Mouse (Mus musculus) urinary bladder, adult 2 months (tissue): ENCODE measurements at regions not wholly inside any gene's neighbourhood (a gene's known extent, or its start where the extent isn't known, plus 50 kb on each side); places are given as distances from the start of the nearest gene placed in this dataset.

ENCODE experiments used
- DNase-seq: peaks from one replicate; pipeline ENCODE4 v3.0.0; 2022; ENCODE audit warnings: low spot score

GRCm38 (mm10) chrX:11653336-11653735 lies 325.7 kb downstream of the H2al1j start:
- no peak for DNase-seq

DNA sequence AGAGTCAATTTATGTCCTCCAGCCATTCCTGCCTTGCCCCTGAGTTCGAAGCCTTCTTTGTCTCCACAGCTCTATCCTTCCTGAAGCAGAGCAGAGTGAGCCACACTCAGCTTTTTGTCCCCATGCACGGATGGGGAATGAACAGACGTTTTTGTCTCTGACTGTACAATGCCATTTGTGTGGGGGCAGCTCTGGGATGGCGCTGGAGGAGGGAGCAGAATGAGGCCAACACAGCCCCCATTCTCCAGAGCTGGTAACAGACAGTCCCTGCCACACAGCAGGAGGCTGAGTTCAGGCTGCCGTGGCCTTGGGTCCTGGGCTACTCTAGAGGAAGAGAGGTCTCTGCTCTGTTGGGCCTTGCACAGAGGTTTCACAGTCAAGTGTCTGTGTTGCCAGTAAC lies 327.4 kb downstream of the H2al1j start:
- no peak for DNase-seq

DNA sequence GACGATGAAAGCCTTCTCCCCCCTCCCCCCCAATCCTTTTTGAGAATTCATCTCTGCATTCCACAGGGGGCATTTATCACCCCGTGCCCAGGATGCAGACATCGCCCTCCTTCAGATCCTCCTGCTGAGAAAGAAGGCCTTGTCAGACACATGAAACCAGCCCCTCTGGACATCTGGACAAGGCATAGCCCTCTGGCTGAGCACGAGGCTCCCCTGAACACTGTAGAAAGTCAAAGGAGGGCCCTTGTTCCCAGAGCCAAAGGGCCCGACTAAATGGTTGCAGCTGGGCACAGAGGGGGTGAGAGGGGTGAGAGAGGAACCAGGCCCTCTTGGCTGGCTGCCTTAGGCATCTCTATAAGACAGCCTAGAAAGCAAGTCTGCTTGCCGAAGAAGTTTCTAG lies 327.8 kb downstream of the H2al1j start:
- DNase-seq, result no peak

- no peak for DNase-seq
Observed at GRCm38 (mm10) chrX:11657606-11658254, 330.1 kb downstream of the H2al1j start.

- DNase-seq, result no peak
Observed at GRCm38 (mm10) chrX:11663187-11663829, 335.7 kb downstream of the H2al1j start.

DNA sequence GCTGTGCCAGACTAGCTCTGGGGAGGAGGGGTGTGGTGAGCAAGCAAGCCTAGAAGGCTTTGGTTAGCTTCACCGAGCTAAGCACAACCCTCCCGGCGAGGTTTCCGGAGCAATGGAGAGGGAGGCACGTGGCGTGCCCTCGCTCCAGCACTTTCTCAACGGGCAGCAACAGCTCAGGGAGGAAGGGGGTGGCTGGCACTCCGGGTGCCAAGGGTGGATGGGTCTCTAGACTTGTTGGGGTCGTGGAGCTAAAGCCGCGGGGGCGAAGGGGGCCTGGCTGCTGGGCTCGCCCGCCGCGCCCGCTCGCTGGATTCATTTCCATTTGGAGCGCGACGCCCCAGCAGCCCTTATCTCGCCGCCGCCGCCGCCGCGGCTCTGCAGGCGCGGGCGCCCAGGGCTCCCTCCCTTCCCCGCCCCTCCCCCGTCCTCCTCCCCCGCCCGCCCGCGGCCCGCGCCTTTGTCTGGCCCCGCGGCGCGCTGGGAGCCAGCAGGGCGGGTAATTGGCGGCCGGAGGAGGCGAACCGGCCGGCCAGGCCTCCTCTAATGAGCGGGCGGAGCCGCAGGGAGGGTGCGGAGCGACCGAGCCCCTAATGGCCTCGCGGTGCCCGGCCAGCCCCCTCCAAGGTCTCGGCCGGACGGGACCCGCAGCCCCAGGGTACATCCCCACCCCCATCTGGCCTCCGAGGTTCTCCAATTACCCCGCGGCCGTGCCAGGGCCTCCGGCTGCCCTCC lies 336.9 kb downstream of the H2al1j start:
- peak; percentile 57 for DNase-seq

GRCm38 (mm10) chrX:11665077-11665974 lies 337.7 kb downstream of the H2al1j start:
- DNase-seq, result no peak

DNA sequence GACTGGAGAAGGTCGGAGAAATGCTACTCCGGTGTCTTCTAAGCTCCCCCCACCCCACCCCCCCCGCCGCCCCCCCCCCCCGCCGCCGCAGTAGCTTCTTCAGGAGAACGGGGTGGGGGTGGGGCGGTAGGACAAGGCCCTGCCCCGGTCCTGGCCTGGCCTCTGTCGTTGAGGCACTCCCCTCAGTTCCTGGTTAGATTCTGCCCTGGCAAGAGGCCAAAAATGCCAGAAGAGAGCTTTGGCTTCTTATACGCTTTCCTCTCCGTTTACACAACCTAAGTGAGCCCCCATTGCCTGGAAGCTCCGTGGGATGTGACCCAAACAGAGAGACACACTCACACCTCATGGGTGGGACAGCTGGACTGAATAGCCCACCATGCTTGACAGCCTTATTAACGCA lies 338.9 kb downstream of the H2al1j start:
- no peak for DNase-seq

- DNase-seq, result no peak
Observed at GRCm38 (mm10) chrX:11671805-11672204, 344.2 kb downstream of the H2al1j start.

- DNase-seq, result no peak
Observed at GRCm38 (mm10) chrX:11678086-11678485, 350.5 kb downstream of the H2al1j start.

DNA sequence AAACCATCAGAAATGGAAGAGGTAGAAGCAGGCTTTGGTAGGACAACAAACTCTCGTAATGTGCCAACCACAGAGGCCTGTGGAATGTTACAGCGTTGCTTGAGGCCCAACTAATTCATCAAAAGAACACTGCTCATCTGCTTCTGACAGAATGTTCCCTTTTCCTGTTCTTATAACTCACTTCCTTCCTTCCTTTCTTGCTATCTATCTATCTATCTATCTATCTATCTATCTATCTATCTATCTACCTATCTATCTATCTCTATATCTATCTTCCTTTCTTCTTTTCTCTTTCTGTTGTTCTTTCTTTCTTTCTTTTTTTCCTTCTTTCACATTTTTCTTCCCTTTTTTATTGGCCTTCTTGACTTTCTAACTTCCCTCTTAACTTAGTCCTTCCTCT lies 353.7 kb downstream of the H2al1j start:
- no peak for DNase-seq

DNA sequence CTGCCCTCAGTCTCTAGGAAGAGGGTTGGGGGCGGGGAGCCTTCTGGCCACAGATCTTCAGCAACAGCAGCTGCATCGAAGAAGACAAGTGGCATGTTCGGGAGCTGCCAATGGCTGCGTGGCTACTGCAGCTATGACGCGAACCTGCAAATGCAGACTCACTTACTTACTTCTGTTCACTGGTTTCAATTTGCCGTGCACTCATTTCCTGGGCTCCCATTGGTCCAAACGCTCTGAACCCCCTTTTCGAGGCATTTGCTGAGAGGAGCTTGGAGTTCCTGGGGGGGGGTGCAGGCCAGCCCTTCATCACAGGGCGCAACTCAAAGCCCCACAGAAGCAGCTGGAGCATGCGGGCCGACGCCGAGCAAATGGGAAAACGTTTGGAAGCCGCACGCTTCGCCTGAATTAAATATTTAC lies 362.4 kb downstream of the H2al1j start:
- DNase-seq, result no peak

- no peak for DNase-seq
Observed at GRCm38 (mm10) chrX:11690446-11690845, 362.8 kb downstream of the H2al1j start.

GRCm38 (mm10) chrX:11691019-11691418 lies 363.4 kb downstream of the H2al1j start:
- no peak for DNase-seq

DNA sequence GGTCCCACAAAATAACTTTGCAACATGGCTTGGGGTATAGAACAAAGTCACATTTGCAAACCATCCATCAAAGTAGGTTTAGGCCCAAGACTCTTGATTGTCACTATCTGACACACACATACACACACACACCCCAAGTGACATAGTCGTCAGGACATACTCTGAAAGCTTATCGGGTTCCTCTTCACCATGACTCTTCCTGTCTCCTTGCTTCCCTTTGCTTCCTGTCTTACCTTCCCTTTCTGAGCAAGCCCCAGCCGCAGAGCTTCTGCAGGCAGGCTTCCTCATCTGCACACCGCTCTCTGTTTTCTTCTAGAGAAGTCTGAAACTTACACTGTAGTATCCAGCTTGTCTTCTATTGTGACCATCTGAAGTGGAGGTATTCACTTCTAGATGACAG lies 368.9 kb downstream of the H2al1j start:
- no peak for DNase-seq

GRCm38 (mm10) chrX:11701095-11701494 lies 373.5 kb downstream of the H2al1j start:
- DNase-seq, result no peak

GRCm38 (mm10) chrX:11705851-11706557 lies 378.4 kb downstream of the H2al1j start:
- DNase-seq, result no peak

DNA sequence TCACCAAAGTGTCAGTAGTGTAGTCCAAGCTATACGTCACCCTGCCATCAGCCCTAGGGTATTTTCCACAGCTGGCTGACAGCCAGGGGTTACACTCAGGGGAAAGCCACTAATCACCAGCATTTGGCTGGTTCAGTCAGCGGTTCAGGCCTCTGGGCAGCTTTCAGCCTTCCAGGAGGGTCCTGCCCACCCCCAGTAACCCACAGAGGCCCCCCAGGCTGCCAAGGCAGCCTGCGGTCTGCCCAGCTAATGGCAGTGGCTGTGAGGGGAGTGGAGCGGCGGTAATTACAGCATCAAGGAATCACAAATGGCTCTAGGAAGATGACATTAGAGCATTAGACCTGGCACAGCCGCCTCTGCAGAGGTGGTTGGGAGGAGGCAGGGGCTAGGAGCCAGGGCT lies 379.7 kb downstream of the H2al1j start:
- no peak for DNase-seq

DNA sequence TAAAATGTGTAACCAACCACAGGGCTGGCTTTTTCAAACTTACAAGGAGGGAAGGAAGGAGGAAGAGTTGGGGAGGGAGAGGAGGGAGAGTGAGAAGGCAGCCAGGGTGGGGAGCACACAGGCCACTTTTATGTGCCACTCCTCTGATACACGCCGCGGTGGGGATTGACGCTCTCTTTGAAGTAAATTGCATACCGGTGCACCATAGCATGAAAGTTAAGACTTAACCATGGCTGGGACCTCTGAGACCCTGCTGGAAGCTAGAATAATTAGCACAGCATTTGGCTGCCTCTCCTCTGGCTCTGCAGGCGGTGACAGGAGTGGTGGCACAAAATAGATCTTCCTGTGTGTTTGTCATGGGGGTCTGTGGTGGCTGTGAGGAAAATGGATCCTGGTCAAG lies 380.7 kb downstream of the H2al1j start:
- no peak for DNase-seq

GRCm38 (mm10) chrX:11709326-11709725 lies 381.7 kb downstream of the H2al1j start:
- no peak for DNase-seq

- no peak for DNase-seq
Observed at GRCm38 (mm10) chrX:11713423-11713822, 385.8 kb downstream of the H2al1j start.
